In the genomic region with DNA sequence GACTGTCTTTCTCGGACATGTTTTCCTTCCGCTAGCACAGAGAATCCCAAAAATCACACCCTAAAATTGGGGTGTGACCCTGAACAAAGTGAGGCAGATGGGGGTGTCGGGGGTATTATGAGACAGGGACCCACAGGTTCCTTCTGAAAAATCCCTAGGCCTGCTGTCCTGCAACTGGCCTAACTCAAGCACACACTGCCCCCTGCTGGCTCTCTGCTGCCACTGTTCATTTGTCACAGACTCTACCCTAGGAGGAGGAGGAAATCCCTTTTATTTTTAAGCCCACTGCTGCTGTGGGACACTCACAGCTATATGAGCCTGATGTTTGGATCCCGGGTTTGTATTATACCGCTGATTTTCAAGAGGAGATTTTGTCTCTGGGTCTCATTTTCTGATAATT, we compare ENCODE assay signal across 9 mouse cellular contexts. TPM values are rescaled to one million over a fixed set of nuclear protein-coding genes. Genes with fewer than 3 reads are reported as not detected.
DNase-seq lines count a peak whose midpoint lies in the region; ATAC-seq and TF ChIP-seq lines count a peak whose summit lies in the region.
"Had no signal": no experiment of that assay in that cellular context is flagged by ENCODE, and none has a peak within 500 bp of the region (broad histone marks: within the 10 kb centered on the region; RNA-seq: fewer than 3 reads in every experiment).

No protein-coding gene starts in this region.

- no peak overlapping the region for H3K4me3 ChIP-seq in bone marrow macrophage, adult 2 months (ENCODE audit: insufficient read depth, low read length)
- H3K4me3 ChIP-seq in liver, embryonic 14.5 days (ENCODE audit: insufficient read depth in 1 of 2, low read depth in 2 of 2, low read length in 2 of 2): no peak overlapping the region
- H3K4me3 ChIP-seq in neural tube, embryonic 13.5 days: no peak overlapping the region
- no peak overlapping the region for H3K4me3 ChIP-seq in testis, adult 2 months (ENCODE audit: control insufficient read depth, low read depth, low read length)
- H3K4me3 ChIP-seq: embryonic facial prominence, embryonic 13.5 days had no signal

- peak; percentile 73 for ATAC-seq in CD4-positive, CD25-positive, alpha-beta regulatory T cell, adult 4 months
- peak; percentile 74 for ATAC-seq in erythroblast, adult 5-6 weeks (replicated peaks; ENCODE audit: low FRiP score, poor library complexity, severe bottlenecking)
- no peak for ATAC-seq in liver, embryonic 14.5 days (ENCODE audit: insufficient read depth)
- ATAC-seq in neural tube, embryonic 13.5 days (ENCODE audit: low read depth): peak; percentile 78

- no peak overlapping the region for H3K9ac ChIP-seq in liver, embryonic 14.5 days (replicated peaks)
- H3K9ac ChIP-seq in neural tube, embryonic 13.5 days: no peak overlapping the region
- H3K9ac ChIP-seq: embryonic facial prominence, embryonic 13.5 days had no signal

- no peak for TF ChIP-seq POLR2A in bone marrow macrophage, adult 2 months (IDR thresholded peaks at IDR 0.05; ENCODE audit: borderline replicate concordance, low read depth, low read length)
- no peak for TF ChIP-seq POLR2A in testis, adult 2 months (IDR thresholded peaks at IDR 0.05; ENCODE audit: control insufficient read depth, low read depth, low read length)

- H3K27ac ChIP-seq in bone marrow macrophage, adult 2 months (ENCODE audit: insufficient read depth, low read depth, low read length): no peak overlapping the region
- no peak overlapping the region for H3K27ac ChIP-seq in liver, embryonic 14.5 days
- no peak overlapping the region for H3K27ac ChIP-seq in neural tube, embryonic 13.5 days (replicated peaks)
- no peak overlapping the region for H3K27ac ChIP-seq in testis, adult 2 months (ENCODE audit: control insufficient read depth, insufficient read depth, low read depth, low read length)
- H3K27ac ChIP-seq: embryonic facial prominence, embryonic 13.5 days had no signal

- peak; percentile 92 for TF ChIP-seq CTCF in bone marrow macrophage, adult 2 months (IDR thresholded peaks at IDR 0.05; ENCODE audit: low read depth, low read length)
- peak; percentile 87 for TF ChIP-seq CTCF in liver, embryonic 14.5 days (IDR thresholded peaks at IDR 0.05; ENCODE audit: low read depth)
- TF ChIP-seq CTCF in testis, adult 2 months (IDR thresholded peaks at IDR 0.05; ENCODE audit: control insufficient read depth, insufficient read depth, insufficient replicate concordance, low read depth, low read length): peak; percentile 86; the same call in 1 of the 2 replicates

- no peak for TF ChIP-seq EP300 in liver, embryonic 14.5 days (IDR thresholded peaks at IDR 0.05; ENCODE audit: low read depth)

- H3K36me3 ChIP-seq in liver, embryonic 14.5 days (replicated peaks; ENCODE audit: control insufficient read depth, insufficient read depth, low read depth): no peaks in the 10 kb centered on the region
- H3K36me3 ChIP-seq in neural tube, embryonic 13.5 days: peaks cover 20% of the 10 kb centered on the region
- H3K36me3 ChIP-seq in testis, adult 2 months (ENCODE audit: control insufficient read depth, insufficient read depth, low read length): no peaks in the 10 kb centered on the region

- 32% methylated on average over 5 of the region's 5 CpGs for WGBS in liver, embryonic 14.5 days (ENCODE audit: insufficient replicate concordance)
- WGBS in neural tube, embryonic 13.5 days: 45% methylated on average over 5 of the region's 5 CpGs

- intact Hi-C loops in heart, postnatal 14 days (cut with DNase I): loop anchor here (1.0 to 2.0 kb wide), 3 partner anchors 74 to 187 kb away; no protein-coding TSS in a partner anchor

- no peaks in the 10 kb centered on the region for H3K9me3 ChIP-seq in liver, embryonic 14.5 days (ENCODE audit: control insufficient read depth, low read length)
- H3K9me3 ChIP-seq in neural tube, embryonic 13.5 days: peaks cover 3% of the 10 kb centered on the region; the same call in 1 of the 2 replicates

- no peaks in the 10 kb centered on the region for H3K27me3 ChIP-seq in liver, embryonic 14.5 days (ENCODE audit: control insufficient read depth, insufficient read depth, low read length)
- H3K27me3 ChIP-seq in neural tube, embryonic 13.5 days: no peaks in the 10 kb centered on the region
- H3K27me3 ChIP-seq in testis, adult 2 months (ENCODE audit: control insufficient read depth, insufficient read depth, low read length): no peaks in the 10 kb centered on the region

- no peak overlapping the region for H3K4me2 ChIP-seq in liver, embryonic 14.5 days (ENCODE audit: low read depth)
- H3K4me2 ChIP-seq in neural tube, embryonic 13.5 days: no peak overlapping the region
- H3K4me2 ChIP-seq: embryonic facial prominence, embryonic 13.5 days had no signal

- peaks cover 3% of the 10 kb centered on the region; the same call in 1 of the 2 replicates for H3K4me1 ChIP-seq in bone marrow macrophage, adult 2 months (ENCODE audit: control insufficient read depth, insufficient read depth, low read length)
- no peaks in the 10 kb centered on the region for H3K4me1 ChIP-seq in liver, embryonic 14.5 days (replicated peaks; ENCODE audit: control insufficient read depth in 2 of 2, insufficient read depth in 2 of 2, low read length in 1 of 2)
- H3K4me1 ChIP-seq in neural tube, embryonic 13.5 days (replicated peaks): no peaks in the 10 kb centered on the region; the same call in 1 of the 2 replicates
- H3K4me1 ChIP-seq in testis, adult 2 months (ENCODE audit: control insufficient read depth, insufficient read depth, low read length): peaks cover 3% of the 10 kb centered on the region

- DNase-seq in heart, postnatal 14 days: peak; percentile 83 to 84
- DNase-seq in kidney, postnatal 36 days: peak; percentile 62 to 88
- DNase-seq in liver, embryonic 14.5 days (ENCODE audit: low read depth in 3 of 3, low spot score in 3 of 3): peak in 1 of 3 experiments; percentile 36

RNA-seq across cellular contexts. Expression of a gene that starts 28.6 kb away (rescaled TPM):
- 10 to 100 TPM; 41.8 to 62.5 TPM for polyA plus RNA-seq in CD4-positive, CD25-positive, alpha-beta regulatory T cell, adult 4 months (2017; shearing (Covaris generic))
- 52.1 and 58.4 TPM in 2 replicates for polyA plus RNA-seq in bone marrow macrophage, adult 2 months (2012; ENCODE audit: insufficient read depth, insufficient read length, missing spikeins)
- total RNA-seq in erythroblast, adult 5-6 weeks (2015; ENCODE audit: low replicate concordance): 7.1 and 13.2 TPM in 2 replicates
- 3.1 and 7.1 TPM in 2 replicates for total RNA-seq in erythroblast, adult 5-6 weeks (2017; ENCODE audit: low replicate concordance)
- 1 to 10 TPM; 6.3 to 7.8 TPM for total RNA-seq in heart, postnatal 14 days (2021)
- polyA plus RNA-seq in liver, embryonic 14.5 days (2012; rRNA removed): 3.1 and 3.9 TPM in 2 replicates
- polyA plus RNA-seq in liver, embryonic 14.5 days (2014; fragmentation: Nextera tagmentation; extraction: Ambion mirVana): 4.9 and 7.0 TPM in 2 replicates
- 43.2 and 43.3 TPM in 2 replicates for polyA plus RNA-seq in neural tube, embryonic 13.5 days (2015; fragmentation: Nextera tagmentation; extraction: Ambion mirVana)
- 10.6 and 11.1 TPM in 2 replicates for polyA plus RNA-seq in testis, adult 2 months (2012; rRNA removed)

RNA-seq across cellular contexts. Expression of a gene that starts 30.9 kb away (rescaled TPM):
- 10 to 100 TPM; 99.5 TPM for polyA plus RNA-seq in CD4-positive, CD25-positive, alpha-beta regulatory T cell, adult 4 months (2017; shearing (Covaris generic))
- polyA plus RNA-seq in bone marrow macrophage, adult 2 months (2012; ENCODE audit: insufficient read depth, insufficient read length, missing spikeins): 63.5 and 67.8 TPM in 2 replicates
- 19.2 and 51.7 TPM in 2 replicates for total RNA-seq in erythroblast, adult 5-6 weeks (2015; ENCODE audit: low replicate concordance)
- total RNA-seq in erythroblast, adult 5-6 weeks (2017; ENCODE audit: low replicate concordance): 5.2 and 9.8 TPM in 2 replicates
- total RNA-seq in heart, postnatal 14 days (2021): 1 to 10 TPM; 5.4 to 7.5 TPM
- polyA plus RNA-seq in liver, embryonic 14.5 days (2012; rRNA removed): 10.2 and 13.6 TPM in 2 replicates
- polyA plus RNA-seq in liver, embryonic 14.5 days (2014; fragmentation: Nextera tagmentation; extraction: Ambion mirVana): 16.5 and 17.9 TPM in 2 replicates
- polyA plus RNA-seq in neural tube, embryonic 13.5 days (2015; fragmentation: Nextera tagmentation; extraction: Ambion mirVana): 34.9 and 36.4 TPM in 2 replicates
- 133 and 164 TPM in 2 replicates for polyA plus RNA-seq in testis, adult 2 months (2012; rRNA removed)

RNA-seq across cellular contexts. Expression of a gene that starts 49.6 kb away (rescaled TPM):
- polyA plus RNA-seq in CD4-positive, CD25-positive, alpha-beta regulatory T cell, adult 4 months (2017; shearing (Covaris generic)): not detected
- polyA plus RNA-seq in bone marrow macrophage, adult 2 months (2012; ENCODE audit: insufficient read depth, insufficient read length, missing spikeins): 0.25 TPM in 1 of 2 replicates, not detected in the other
- not detected in 2 replicates for total RNA-seq in erythroblast, adult 5-6 weeks (2015; ENCODE audit: low replicate concordance)
- not detected in 2 replicates for total RNA-seq in erythroblast, adult 5-6 weeks (2017; ENCODE audit: low replicate concordance)
- total RNA-seq in heart, postnatal 14 days (2021): 1 to 10 TPM; 1.1 to 2.0 TPM
- 0.02 and 0.05 TPM in 2 replicates for polyA plus RNA-seq in liver, embryonic 14.5 days (2012; rRNA removed)
- not detected in 2 replicates for polyA plus RNA-seq in liver, embryonic 14.5 days (2014; fragmentation: Nextera tagmentation; extraction: Ambion mirVana)
- polyA plus RNA-seq in neural tube, embryonic 13.5 days (2015; fragmentation: Nextera tagmentation; extraction: Ambion mirVana): 5.8 and 6.0 TPM in 2 replicates
- 21.7 and 25.4 TPM in 2 replicates for polyA plus RNA-seq in testis, adult 2 months (2012; rRNA removed)
